Mouse (Mus musculus): ENCODE measurements around the gene Mup12. TPM values are rescaled to one million over a fixed set of nuclear protein-coding genes. Genes with fewer than 3 reads are reported as not detected.
"Not testable (repeated sequence)": the region's sequence is repeated elsewhere in the genome, so short reads cannot be mapped to it uniquely, and the experiment has no call there.

Mup12 gene
- not detected for total RNA-seq (2021)
- long read RNA-seq, experiment 1 = 0 reads
- long read RNA-seq, experiment 2 = 0 reads

- H3K27ac ChIP-seq; intact Hi-C loops (cut with DNase I); DNase-seq (ENCODE audit: extremely low spot score in 1 of 2, low spot score in 2 of 2); H3K4me3 ChIP-seq: not testable (repeated sequence)
Measured at GRCm38 (mm10) chr4:60741226-60741625, at the start of gene Mup12. Gene Mup12, minus strand, starts transcription at chr4:60741326.

Other genes with a start within 250 kb of the Mup12 start
- gene Mup1, start 239.4 kb downstream of the Mup12 start, total RNA-seq (2021) = not detected
- gene Mup10, start 159.1 kb downstream of the Mup12 start, total RNA-seq (2021) = not detected
- not detected for gene Mup11, start 78.9 kb downstream of the Mup12 start, total RNA-seq (2021)
- gene Mup22, start 80.1 kb upstream of the Mup12 start, total RNA-seq (2021) = not detected

All from left cerebral cortex, adult 2 months (tissue).